In the genomic region with DNA sequence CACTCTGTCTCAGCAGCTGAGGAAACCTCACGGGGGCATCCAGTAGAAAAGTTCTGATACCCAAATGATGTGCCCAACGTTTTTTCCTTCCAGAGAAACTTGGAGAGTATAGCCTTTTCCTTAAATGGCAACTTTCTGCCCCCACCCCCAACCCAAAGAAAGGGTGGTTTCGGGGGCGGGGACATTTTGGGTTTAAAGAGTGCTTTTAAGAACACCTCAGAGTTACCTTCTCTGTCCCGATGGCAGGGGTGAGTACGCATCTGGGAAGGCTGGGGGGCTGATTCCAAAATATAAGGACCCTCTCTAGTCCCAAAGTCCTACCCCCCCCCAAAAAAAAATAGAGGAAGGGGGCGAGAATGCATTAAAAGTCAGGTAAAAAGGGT, we compare ENCODE assay signal across 9 mouse cellular contexts. TPM values are rescaled to one million over a fixed set of nuclear protein-coding genes. Genes with fewer than 3 reads are reported as not detected.
DNase-seq lines count a peak whose midpoint lies in the region; ATAC-seq and TF ChIP-seq lines count a peak whose summit lies in the region.
"Had no signal": no experiment of that assay in that cellular context is flagged by ENCODE, and none has a peak within 500 bp of the region (broad histone marks: within the 10 kb centered on the region; RNA-seq: fewer than 3 reads in every experiment).

No protein-coding gene starts in this region.

- H3K27me3 ChIP-seq in heart, postnatal 0 days (ENCODE audit: control insufficient read depth, insufficient read depth, low read length) = peaks cover 67% of the 10 kb centered on the region

- 1% methylated on average over 7 of the region's 7 CpGs for WGBS in heart, postnatal 0 days
- WGBS in bone marrow, adult 2 months = 3% methylated on average over 7 of the region's 7 CpGs

- no peak overlapping the region for H3K27ac ChIP-seq in heart, postnatal 0 days (ENCODE audit: low read depth)
- no peak overlapping the region for H3K27ac ChIP-seq in bone marrow, adult 2 months (ENCODE audit: control insufficient read depth, insufficient read depth, low read depth, low read length, poor library complexity)

- peak overlapping the region; percentile 75 for H3K4me2 ChIP-seq in heart, postnatal 0 days (ENCODE audit: low read depth, low read length)

- no peak for TF ChIP-seq POLR2A in bone marrow, adult 2 months (IDR thresholded peaks at IDR 0.05; ENCODE audit: borderline replicate concordance, control insufficient read depth, low read depth, low read length)

- TF ChIP-seq EP300 in heart, postnatal 0 days (IDR thresholded peaks at IDR 0.05; ENCODE audit: low read depth) = no peak

- TF ChIP-seq CTCF in heart, postnatal 0 days (IDR thresholded peaks at IDR 0.05; ENCODE audit: low read depth) = no peak
- no peak for TF ChIP-seq CTCF in bone marrow, adult 2 months (IDR thresholded peaks at IDR 0.05; ENCODE audit: control insufficient read depth, insufficient read depth, low read length)

- no peaks in the 10 kb centered on the region for H3K36me3 ChIP-seq in heart, postnatal 0 days (replicated peaks; ENCODE audit: control insufficient read depth, insufficient read depth, low read length)

- peaks cover 9% of the 10 kb centered on the region; the same call in 1 of the 2 replicates for H3K4me1 ChIP-seq in heart, postnatal 0 days (ENCODE audit: control insufficient read depth, insufficient read depth)
- H3K4me1 ChIP-seq in bone marrow, adult 2 months (ENCODE audit: control insufficient read depth, insufficient read depth, low read length) = no peaks in the 10 kb centered on the region

- no peak overlapping the region for H3K9ac ChIP-seq in heart, postnatal 0 days (replicated peaks; ENCODE audit: low read depth, low read length)

- ATAC-seq in heart, postnatal 0 days (ENCODE audit: insufficient read depth, low read depth) = no peak

- peak overlapping the region; percentile 56 for H3K4me3 ChIP-seq in heart, postnatal 0 days (ENCODE audit: low read depth, low read length)
- H3K4me3 ChIP-seq in bone marrow, adult 2 months (replicated peaks; ENCODE audit: control insufficient read depth, low read depth, low read length) = peak overlapping the region; percentile 45

- DNase-seq in heart, postnatal 0 days (ENCODE audit: low spot score) = no peak
- DNase-seq in heart, postnatal 4 days = no peak
- DNase-seq in induced T-regulatory cell, adult 2 months (ENCODE audit: low read depth) = peak; percentile 90
- DNase-seq in naive thymus-derived CD4-positive, alpha-beta T cell, adult 2 months (ENCODE audit: low read depth) = peak; percentile 85
- DNase-seq in urinary bladder, postnatal 10 days (ENCODE audit: low spot score) = no peak
- DNase-seq in natural killer cell, adult 2 months (ENCODE audit: low spot score in 2 of 2) = no peak
- no peak for DNase-seq in B cell, adult 2 months
- DNase-seq: kidney, adult 11 months had no signal

- H3K9me3 ChIP-seq in heart, postnatal 0 days (replicated peaks; ENCODE audit: control insufficient read depth, low read length) = no peaks in the 10 kb centered on the region

RNA-seq across cellular contexts. Expression of a gene that starts 2.3 kb away (rescaled TPM):
- total RNA-seq in heart, postnatal 0 days (2014; rRNA removed; ENCODE audit: low replicate concordance) = 4.8 TPM in 1 of 2 replicates, not detected in the other
- polyA plus RNA-seq in heart, postnatal 0 days (2015; fragmentation: Nextera tagmentation; extraction: Ambion mirVana) = 0.87 and 1.2 TPM in 2 replicates
- 1 to 10 TPM in 1 of 2 experiments, under 1 TPM in 1; 0.67 to 1.1 TPM for total RNA-seq in heart, postnatal 4 days (2021)
- polyA plus RNA-seq in bone marrow, adult 2 months (2011; ENCODE audit: insufficient read depth, insufficient read length, low replicate concordance, missing spikeins) = 3.0 and 4.3 TPM in 2 replicates

Comparison
In these comparisons a context has a peak if more than half of its experiments do, and no peak if none do; other contexts are left out.
1. DNase-seq: peak in induced T-regulatory cell, adult 2 months (single experiment) and naive thymus-derived CD4-positive, alpha-beta T cell, adult 2 months (single experiment); none in heart, postnatal 0 days (single experiment), heart, postnatal 4 days (single experiment), urinary bladder, postnatal 10 days (single experiment), natural killer cell, adult 2 months (0 of 2) and B cell, adult 2 months (0 of 2).